Mouse (Mus musculus): ENCODE data around the gene Atg16l1. TPM values are rescaled to one million over a fixed set of nuclear protein-coding genes. Genes with fewer than 3 reads are reported as not detected.

Atg16l1 gene
- polyA plus RNA-seq, 1 experiment = 79.2 TPM

DNA sequence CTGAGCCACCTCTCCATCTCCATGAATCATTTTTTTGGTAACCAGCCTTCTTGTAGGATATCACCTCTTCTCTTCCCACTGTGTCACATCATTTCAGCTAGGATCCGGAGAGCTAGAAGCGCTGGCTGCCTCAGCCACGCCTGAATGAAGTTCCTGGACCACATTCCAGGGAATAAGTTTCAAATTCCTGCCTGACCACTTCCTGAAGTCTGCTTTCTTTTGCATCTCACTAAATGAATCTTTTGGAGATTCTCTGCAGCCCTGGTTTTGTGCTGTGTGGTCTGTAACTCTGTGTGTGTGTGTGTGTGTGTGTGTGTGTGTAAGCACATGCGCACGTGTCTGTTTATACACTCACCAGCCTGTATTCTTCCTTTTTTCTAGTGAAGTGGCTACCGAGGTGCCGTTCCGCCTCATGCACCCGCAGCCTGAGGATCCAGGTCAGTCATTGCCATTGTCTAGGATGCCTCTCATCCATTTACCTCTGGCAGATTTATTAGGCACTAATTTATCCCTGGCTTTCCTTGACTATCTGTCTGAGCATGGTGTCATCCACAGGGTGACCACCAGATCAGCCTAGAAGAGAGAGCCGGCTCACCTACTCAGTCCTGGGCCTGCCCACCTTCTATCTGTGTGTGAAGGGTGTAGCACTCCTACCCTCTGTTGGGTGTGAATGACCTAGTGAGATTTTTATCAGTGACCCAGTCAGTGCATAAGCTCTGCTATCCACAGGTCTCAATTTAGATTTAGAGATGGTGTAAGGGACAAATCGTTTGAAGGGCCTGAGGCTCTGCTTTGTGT is 84.9 kb downstream of the Atg16l1 start:
- no peak overlapping the region for H3K4me3 ChIP-seq (ENCODE audit: insufficient read depth, low read length)
- H3K27ac ChIP-seq (ENCODE audit: insufficient read depth, low read length) = no peak overlapping the region
- TF ChIP-seq CTCF (IDR thresholded peaks at IDR 0.05; ENCODE audit: extremely low read depth, insufficient read depth, low read length) (no peak), POLR2A (IDR thresholded peaks at IDR 0.05; ENCODE audit: extremely low read depth, insufficient read depth, low read length) (no peak)
- H3K4me1 ChIP-seq (ENCODE audit: control insufficient read depth, insufficient read depth, low read length) = no peaks in the 10 kb centered on the region

Other genes with a start within 250 kb of the Atg16l1 start
- gene Neu2, start 246.0 kb upstream of the Atg16l1 start, polyA plus RNA-seq (2012; rRNA removed) = 13.6 and 14.6 TPM in 2 replicates
- gene Ngef, start 182.0 kb upstream of the Atg16l1 start, polyA plus RNA-seq (2012; rRNA removed) = 293 and 323 TPM in 2 replicates
- 18.2 and 18.3 TPM in 2 replicates for gene Inpp5d, start 135.6 kb upstream of the Atg16l1 start, polyA plus RNA-seq (2012; rRNA removed)
- 2.2 and 3.0 TPM in 2 replicates for gene Sag, start 47.8 kb downstream of the Atg16l1 start, polyA plus RNA-seq (2012; rRNA removed)
- gene Dgkd, start 97.4 kb downstream of the Atg16l1 start, polyA plus RNA-seq (2012; rRNA removed) = 53.3 and 61.4 TPM in 2 replicates